Mouse (Mus musculus) bone marrow macrophage, adult 2 months (primary cell): ENCODE measurements around the gene Foxd2.
A peak's percentile ranks its signal among the peaks of the same experiment; 100 is the strongest.

ENCODE experiments used
- CTCF ChIP-seq: IDR thresholded peaks from 2 replicates; pipeline ENCODE4 v1.5.1; 2012; ENCODE audit warnings: low read depth, mild to moderate bottlenecking, low read length, moderate library complexity
- POLR2A ChIP-seq: IDR thresholded peaks from 2 replicates; pipeline ENCODE4 v1.6.1; 2012; ENCODE audit warnings: mild to moderate bottlenecking, low read depth, low read length, borderline replicate concordance

DNA sequence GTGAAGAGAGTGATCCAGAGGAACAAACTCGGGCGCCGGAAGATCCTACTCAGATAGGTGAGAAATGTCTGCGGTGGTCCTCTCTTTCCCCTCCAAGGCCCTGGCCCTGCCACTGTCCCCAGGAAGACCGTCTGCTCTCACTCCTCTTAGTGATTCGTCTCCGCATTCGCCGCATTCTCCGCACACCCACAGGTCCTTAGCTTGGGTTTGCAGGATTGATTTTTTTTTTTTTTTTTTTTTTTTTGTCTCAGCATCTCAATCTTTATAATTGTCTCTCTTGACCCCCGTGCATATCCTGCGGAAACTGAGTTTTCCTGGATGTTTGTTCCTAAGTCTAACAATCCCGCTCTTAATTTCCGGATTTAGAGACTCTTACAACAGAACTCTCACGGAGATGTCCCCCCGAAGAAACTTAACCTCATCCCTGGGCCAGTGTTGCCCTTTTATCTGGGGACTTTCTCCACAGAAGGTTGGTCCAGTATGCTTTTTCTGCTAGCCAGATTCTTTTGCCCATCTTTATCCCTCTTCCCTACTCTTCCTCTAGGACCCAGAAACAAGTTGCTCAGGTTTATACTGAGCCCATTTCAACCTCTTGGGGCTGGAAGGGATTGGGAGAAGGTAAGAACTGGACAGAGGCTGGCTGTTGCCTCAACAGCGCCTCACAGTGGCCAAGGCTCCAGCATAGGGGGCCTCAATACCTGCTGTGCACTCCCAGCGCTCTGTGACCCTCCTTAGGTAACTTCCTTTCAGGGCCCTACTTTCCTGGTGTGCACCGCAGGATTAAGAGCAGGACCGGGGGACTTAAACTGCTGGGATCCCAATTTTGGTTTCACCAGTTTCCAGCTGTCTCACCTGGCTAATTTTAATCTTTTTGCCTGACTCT is 1.2 kb upstream of the Foxd2 start:
- TF ChIP-seq POLR2A (no peak), CTCF (peak; percentile 84)
